Mouse (Mus musculus): ENCODE measurements at regions not wholly inside any gene's neighbourhood (a gene's known extent, or its start where the extent isn't known, plus 50 kb on each side); places are given as distances from the start of the nearest gene placed in this dataset.

DNA sequence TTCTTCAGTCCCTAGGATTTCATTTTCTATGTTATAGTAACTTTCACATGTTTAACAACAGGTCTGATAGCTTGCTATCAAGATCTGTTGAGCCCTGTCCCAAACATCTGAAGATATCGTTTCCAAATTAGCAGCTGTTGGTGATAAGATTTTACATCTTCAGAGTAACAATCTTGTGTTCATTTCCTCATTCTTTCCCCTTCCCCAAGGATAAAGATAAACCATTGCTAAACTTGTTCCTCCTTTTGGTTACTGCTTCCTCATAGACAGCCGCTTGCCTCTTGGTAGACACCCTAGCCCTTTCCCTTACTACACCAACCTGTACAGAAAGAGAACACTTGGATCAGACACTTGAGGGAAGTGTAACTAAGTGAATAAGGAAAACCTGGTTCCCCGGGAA lies 58.6 kb downstream of the Kcnrg start:
- DNase-seq (ENCODE audit: extremely low read depth, low read depth, low spot score), result no peak

DNA sequence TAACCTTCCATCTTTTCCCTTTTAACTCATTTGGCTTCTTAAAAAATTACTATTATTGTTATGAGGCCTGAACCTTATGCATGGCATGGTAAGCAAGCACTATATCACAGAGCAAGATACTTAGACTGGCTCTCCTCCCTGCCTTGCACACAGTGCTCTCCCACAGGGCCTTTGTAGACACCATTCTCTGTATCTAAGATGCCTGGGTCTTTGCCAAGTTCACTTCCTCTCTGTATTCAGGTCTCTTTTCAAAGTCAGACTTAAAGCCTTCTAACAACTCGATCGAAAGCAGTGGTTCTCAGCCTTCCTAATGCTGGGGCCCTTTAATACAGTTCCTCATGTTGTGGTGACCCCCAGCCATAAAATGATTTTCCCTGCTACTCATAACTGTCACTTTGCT lies 65.9 kb downstream of the Kcnrg start:
- no peak for DNase-seq (ENCODE audit: extremely low read depth, low read depth, low spot score)

DNA sequence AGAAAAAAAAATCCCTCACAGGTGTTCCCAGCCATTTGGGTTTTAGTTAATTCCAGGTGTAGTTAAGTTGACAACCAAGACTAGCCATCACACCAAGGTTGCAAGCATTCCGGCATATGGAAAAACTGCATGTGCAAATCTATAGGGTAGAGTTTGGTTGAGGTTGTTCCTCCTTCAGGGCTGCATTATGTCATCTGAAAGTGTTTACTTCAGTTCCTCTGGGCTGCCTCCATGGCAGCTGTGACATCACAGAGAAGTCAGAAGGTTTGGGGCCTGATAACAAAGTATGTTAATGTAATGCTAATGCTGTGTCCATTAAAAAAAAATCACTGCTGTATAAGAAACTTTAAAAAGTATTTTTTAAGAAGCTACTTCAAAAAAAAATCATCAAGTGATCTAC lies 70.8 kb downstream of the Kcnrg start:
- DNase-seq (ENCODE audit: extremely low read depth, low read depth, low spot score), result no peak

DNA sequence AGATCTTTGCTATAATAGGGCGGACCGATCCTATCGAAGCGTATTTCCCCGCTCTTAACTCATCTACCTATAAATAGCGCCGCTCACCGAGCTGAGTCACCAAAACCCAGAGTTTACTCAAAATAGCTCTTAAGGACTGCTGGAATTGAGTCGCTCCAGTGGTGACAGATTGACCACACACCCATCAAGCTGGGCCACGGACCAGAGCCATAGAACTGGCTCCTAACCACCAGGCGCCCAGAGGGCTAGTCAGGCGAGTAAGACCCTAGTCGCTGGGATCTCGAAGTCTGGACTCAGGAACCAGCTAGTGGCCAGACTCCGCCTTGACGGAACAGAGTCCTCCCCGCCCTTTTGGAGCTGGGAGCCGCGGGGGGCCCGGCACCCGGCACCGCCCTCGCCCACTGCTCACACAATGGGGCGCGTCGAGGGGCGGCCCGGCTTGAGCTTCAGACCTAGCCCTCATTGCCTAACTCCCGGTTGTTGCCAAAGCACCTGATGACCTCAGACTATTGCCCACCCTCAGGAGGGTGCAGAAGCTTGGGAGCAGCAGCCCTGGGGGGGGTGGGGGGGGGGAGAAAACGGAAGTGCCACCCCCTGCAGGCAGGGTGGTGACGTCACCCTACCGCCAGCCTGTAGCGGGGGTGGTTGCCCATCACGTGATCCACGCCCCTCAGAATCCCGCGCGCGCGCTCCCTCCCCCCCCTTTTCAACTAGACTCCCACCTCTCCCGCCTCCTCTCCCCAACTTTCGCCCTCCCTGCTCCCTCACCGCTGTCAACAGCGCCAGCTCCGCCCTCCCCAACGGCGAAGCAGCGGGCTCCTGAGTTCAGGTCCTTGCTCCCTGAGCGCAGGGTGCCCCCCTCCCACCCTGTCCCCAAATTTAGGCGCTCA lies 73.8 kb downstream of the Kcnrg start:
- DNase-seq (ENCODE audit: extremely low read depth, low read depth, low spot score), result no peak

DNA sequence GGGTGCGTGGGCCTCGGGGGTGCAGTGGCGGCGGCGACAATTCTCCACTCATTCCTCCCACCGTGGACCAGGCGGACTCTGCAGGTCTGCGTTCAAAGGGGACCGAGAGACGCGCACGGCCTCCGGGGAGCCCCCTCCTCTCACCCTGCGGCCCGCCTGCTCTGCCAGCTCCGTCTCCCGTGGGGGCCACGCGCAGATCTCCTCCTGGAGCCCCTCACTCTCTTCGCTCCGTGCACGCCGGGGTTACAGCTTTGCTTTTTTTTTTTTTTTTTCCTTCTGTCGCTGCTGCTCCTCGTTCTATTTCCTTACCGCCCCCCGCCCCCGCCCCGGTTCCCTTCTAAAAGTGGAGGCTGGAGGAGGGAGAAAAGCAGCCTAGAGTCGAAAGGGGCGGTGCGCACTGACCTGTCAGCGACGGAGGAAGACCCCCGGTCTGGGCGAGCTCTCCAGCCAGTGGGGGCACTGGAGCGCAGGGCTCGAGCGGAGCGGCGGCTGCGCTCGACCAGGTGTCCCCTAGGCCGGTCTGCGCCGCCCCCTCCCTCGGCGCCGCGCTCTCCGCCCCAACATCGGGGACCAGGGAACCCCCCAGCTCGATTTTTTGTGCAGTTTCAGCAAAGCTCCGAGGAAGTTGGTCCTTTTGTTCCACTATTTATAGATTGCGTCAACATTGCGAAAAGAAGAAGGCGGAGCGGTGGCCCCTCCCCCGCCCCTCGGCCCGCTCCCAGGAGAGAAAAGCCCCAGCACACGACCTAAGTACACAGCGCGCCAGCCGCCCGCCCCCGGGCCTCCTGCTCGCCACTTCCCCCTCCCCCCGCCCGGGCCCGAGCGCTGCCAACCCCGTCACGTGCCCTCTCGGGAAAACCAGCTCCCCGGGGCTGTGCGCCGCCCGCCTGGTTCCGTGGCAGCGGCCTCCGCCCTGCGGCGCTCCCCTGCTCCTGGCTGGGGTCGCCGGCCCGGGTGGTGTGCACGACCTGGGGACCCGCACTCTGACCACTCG lies 74.7 kb downstream of the Kcnrg start:
- no peak for DNase-seq (ENCODE audit: extremely low read depth, low read depth, low spot score)

DNA sequence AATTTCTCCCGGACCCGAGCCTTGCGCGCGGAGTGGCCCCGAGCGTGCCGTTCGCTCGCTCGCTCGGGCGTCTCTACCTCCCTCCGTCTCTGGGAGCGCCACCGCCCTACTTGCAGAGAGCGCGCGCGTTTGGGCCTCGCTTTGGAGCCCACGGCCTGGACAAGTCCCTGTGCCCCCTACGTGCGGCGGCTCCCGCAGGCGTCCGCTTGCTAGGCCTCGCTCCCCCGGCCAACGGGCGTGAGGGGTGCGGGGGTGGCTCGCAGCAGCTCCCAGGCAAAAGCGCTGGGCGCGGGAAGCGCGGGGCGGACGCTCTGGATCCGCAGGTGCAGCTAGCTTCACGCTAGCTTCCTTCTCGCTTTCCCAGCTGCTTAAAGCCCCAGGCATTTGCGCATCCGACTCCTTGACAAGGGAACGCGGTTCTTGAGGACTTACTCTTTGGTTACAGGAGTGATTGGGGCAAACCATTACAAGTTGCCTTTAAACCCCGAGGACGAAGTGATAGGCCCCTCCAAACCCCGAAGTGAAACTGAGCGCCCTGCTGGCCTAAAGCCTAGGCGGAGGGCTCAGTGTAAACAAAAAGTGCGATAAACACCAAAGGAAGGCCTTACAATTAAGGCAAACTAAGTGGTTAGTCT lies 75.6 kb downstream of the Kcnrg start:
- DNase-seq (ENCODE audit: extremely low read depth, low read depth, low spot score), result no peak

DNA sequence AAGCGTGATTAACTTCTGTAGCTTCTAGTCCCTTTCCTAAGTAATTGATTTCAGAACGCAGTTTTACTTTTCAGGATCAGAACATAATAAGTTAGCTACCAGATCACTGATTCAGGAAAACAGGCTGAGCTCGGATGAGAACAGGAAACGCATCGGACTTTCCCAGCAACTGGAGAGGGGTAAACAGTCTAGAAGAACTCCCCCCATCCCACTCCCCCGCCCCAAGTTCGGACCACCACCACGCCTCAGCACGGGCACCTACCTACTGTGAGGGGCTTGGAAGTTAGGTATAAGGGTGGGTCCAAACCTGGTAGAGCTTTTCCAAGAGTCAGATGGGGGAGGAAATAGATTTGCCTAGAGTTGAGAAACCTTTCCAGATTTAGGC lies 76.1 kb downstream of the Kcnrg start:
- no peak for DNase-seq (ENCODE audit: extremely low read depth, low read depth, low spot score)

DNA sequence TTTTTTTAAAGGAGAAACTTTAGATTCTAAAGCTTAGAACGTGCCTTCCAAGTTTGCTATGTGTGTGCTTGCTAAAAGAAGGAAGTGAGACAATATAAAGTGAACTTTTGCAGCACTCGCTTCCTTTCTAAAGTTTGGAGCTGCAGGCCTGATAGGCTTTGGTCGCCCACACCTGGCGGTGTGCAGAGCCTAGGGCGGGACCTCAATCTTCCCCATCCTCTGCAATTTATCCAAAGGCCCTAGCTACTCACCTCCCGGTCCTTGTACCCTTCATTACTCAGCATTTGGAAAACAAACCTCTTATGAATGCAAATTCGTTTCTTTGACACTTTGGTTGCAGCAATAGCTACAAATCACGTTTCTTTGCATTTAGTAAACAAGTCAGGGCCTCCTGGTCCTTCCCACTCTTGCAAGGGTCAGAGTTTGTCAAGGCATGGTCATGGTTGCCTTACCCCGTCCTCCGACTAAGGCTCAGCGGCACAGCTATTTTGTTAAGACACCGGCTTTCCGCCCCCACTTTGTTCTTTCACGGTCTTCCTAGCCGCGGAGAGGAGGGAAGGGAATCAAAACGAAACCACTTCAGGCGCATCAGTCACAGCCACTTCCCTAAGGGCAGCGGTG lies 76.6 kb downstream of the Kcnrg start:
- DNase-seq (ENCODE audit: extremely low read depth, low read depth, low spot score), result no peak

DNA sequence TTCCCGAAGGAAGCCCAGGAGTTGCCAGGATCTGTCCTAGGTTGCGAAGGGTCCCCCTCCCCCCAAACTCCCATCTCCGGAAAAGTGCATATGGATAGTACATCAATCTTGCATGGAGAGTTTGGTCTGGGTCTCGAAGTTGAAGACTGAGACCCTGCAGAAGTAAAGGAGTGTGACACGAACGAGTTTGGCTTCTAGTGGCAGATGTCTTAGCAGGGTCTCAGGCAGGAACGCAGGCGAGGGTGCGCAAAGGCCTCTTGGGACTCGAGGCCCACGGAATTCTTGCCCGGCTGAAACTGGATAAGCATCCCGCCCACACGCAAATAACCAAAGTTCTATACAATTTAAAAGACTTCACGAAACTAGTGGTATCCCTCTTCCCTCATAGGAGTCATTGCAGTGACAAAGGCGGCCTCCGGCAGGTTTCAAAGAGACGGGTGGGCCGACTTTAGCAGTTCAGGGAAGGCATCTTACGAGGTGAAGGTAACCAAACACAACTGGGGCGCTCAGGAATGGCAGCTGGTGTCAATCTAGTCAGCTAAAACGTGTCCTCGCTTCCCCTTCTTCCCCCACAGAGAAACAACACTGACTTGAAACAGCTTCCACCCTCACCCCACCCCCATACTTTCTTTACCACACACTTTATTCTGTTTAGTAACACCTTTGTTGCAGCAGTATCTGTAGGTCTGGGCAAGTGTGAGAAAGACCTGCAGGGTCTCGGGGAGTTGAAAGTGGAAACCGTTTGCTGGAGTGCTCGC lies 77.4 kb downstream of the Kcnrg start:
- no peak for DNase-seq (ENCODE audit: extremely low read depth, low read depth, low spot score)

DNA sequence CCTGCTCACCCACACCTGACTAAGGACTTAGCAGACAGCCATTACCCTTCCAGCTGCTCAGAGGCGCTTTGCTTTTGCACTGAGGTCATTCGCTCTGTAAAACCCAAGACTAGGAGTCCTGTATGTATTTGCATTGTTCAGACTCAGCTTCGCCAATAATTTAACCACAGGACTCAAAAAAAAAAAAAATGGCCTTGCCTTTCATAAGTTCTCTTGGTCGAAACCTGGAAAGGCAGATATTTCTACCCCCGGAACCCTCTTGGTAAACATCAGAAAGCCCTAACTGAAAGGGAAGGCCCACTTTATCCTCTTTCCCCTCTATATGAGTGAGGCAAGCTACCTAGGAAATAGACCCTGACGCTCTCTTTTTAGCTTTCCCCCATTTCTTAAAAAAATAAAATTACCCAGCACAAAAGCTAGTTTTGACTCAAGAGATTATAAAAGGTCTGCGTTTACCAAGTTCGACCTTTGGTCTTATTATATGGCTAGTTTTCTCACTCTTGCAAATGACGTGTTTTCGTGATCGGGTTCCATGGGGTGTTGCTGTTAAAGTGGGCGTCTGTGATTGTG lies 78.1 kb downstream of the Kcnrg start:
- no peak for DNase-seq (ENCODE audit: extremely low read depth, low read depth, low spot score)

DNA sequence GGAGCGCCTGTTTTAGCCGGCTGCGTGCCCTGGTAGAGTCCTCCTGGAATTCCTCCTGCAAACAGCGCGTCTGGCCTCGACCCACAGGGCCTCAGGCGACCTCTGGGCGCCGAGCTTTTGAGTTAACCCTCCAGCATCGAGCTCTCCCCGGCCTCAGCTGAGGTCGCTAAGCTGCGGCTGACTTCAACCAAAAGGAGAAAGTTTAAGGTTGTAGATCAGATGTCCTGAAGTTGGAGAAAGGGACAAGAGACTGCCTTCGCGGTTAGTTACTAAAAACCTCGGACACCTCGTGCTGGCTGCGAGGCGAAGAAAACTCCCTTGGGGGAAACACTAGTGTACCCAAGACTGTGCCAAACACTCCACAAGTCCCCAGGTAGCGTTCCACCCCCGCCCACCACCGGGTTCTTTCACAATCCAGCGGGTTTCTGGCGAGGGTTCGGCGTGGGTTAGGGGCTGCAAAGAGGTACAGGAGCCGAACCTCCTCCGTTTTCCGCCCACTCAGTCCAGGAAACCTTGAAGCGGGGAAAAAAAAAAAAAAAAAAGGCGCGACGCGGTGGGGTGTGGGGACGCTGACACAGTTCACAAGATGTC lies 78.9 kb downstream of the Kcnrg start:
- DNase-seq (ENCODE audit: extremely low read depth, low read depth, low spot score), result no peak

DNA sequence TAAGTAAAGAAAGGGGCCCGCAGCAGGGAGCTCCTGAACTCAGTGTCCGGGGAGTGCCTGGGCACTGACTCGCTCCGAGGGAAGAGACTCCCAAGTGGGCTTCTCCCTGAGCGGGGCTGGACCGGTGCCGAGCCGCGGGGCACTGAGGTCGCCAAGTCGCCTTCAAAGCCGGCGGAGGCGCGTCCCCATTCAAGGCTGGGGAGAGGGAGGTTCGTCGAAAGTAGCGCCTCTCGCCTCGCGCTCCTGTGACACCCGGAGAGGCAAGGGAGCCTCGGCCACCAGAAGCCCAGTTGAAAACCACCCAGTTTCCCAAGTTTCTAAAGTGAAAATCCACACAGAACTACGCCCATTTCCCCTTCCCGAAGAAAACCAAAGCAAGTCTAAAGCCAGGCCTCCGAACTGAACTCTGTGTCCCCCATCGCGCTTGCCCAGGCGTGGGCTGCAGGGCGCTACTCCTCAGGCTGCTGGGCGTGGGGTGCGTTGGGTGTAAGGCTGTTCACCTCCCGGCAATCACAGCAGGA lies 79.6 kb downstream of the Kcnrg start:
- DNase-seq (ENCODE audit: extremely low read depth, low read depth, low spot score), result no peak

DNA sequence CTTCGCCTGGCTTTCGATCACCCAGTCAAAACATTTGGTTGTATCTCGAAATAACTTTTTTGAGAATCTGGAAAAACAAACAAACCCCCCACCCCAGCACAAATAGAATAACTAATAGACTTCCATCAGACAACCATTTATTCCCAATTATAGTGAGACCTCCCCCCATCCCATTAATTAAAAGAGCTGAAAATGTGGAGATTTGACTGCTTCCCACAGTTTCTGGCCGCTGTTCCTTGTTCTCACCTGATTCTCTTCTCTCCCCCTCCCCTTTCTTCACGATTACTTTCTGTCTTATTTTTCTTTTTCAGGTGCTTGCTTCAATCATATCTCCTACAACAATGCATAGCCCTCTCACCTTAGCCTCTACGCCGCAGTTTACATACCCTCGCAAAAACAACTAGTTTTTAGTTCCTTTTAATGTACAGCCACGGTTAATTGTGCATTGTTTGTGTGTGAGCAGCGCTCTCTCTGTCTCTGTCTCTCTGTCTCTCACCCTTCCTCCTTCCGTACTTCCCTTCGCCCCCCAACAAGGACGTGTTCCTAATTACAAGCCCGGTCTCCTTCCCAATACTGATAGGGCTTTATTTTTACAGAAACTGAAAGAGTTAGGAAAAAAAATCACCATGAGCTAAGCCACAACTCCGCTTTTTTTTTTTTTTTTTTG lies 80.2 kb downstream of the Kcnrg start:
- no peak for DNase-seq (ENCODE audit: extremely low read depth, low read depth, low spot score)

DNA sequence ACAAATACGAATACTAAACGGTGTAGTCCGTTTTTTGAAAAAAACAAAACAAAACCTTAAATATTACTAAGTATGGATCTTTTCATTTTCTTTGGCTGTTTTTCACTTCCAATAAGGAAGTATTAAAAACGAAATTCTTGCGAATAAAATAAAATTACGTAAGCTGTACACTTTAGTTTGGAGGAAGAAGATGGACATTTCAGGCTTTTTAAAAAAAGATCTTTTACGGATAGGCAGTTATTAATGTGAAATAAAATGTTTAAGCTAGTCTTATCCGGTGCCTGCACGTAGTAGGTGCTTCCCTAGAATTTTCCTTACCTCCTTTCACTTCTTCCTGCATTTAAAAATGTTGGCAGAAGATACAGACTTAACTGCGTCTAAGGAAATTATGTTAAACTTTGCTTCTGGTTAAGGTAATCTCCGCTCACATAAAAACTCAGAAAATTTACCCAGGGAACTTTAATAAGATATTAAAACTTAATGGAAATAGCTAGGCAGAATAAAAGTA lies 80.8 kb downstream of the Kcnrg start:
- DNase-seq (ENCODE audit: extremely low read depth, low read depth, low spot score), result no peak

DNA sequence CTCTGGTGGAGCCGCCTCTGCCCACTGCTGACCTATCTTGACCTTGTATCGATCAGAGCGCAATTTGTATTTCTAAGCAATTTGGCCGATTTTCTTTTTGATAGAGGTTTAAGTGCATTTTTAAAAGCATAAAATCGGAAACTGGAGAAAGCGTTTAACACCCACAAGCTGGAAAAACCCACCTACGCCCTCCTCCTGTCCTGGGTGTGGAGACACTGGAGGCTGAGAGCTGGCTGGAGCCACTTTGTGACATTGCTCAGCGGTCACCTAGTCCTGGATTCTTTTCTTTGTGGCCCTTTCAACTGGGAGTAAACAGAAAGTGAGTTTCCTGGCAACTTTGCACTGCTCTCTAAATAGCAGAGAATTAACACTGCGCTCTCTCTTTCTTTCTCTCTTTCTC lies 81.4 kb downstream of the Kcnrg start:
- DNase-seq (ENCODE audit: extremely low read depth, low read depth, low spot score), result no peak

DNA sequence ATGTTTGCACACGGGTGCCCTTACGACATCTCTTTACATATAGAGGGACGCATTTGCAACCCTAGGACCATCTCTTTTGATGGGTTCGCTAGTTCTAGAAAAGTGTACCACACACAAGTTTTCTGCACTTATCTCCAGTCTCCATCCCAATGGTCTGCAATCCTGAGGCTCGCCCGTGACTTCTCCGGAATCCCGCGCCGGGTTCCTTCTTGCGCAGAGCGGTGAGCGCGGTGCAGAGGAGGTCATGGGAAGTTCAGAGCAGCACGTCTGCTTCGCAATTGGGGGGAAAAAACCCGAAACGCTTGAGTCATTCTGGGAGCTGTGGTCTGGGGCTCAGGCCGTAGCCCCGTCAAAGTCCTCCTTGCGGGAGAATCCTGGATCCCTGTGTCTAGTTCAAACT lies 82.0 kb downstream of the Kcnrg start:
- no peak for DNase-seq (ENCODE audit: extremely low read depth, low read depth, low spot score)

DNA sequence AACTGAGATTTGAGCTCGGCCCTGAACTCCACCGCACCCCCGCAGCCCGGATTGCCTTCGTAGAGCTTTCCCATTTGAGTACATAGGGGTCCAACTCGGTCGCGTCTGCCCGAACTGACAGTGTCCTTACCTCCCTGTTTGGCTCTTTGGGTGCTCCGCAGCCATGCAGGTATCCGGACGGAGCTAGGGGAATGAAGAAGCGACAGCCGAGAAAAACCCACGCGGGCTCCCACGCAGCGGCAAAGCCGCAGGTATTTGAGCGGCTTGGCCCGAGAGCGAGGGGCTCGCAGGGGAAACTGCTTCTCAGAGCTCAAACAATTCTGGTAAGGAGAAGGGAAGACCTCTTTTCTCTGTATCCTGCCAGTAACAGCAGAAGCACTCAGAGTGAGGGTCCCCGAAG lies 82.5 kb downstream of the Kcnrg start:
- DNase-seq (ENCODE audit: extremely low read depth, low read depth, low spot score), result no peak

DNA sequence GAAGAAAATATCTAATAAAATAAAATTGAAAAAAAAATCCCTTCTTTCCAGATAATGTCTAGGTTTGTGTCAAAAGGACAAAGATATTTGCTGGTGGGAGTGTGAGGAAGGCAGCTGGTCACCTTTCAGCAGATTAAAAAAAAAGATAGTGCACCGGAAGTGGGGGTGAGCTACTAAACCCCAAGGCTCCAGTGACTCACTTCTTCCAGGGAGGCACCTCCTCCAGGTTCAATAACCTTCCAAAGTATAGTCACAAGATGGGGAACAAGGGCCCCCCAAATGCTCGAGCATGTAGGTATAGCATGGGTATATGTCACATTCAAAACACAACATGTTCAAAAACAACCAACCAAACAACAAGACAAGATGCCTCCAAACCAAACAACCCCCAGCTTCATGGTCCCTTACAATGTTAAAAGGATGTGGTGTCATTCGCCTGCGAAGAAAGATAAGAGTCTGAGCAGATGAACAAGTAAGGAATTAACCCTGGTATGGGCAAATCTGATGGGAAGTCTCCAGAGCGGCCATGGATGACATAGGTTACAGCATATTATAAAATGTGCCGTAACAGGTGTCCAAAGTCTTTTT lies 84.6 kb downstream of the Kcnrg start:
- DNase-seq (ENCODE audit: extremely low read depth, low read depth, low spot score), result no peak

All from fat pad, adult 2 months (tissue).